Mouse (Mus musculus): ENCODE data around the gene Zfp746.

GRCm38 (mm10) chr6:48073316-48073715 lies 13.1 kb downstream of the Zfp746 start:
- no peak for TF ChIP-seq CTCF (IDR thresholded peaks at IDR 0.05; ENCODE audit: low read depth, low read length)
- no peak for TF ChIP-seq GATA1 (IDR thresholded peaks at IDR 0.05; ENCODE audit: borderline replicate concordance, low read length)
- no peak for TF ChIP-seq TAL1 (conservative IDR thresholded peaks at IDR 0.05; ENCODE audit: low read depth, low read length)
